Mouse (Mus musculus): ENCODE results near the gene Gm2663.
"Not testable (repeated sequence)": the region's sequence is repeated elsewhere in the genome, so short reads cannot be mapped to it uniquely, and the experiment has no call there.

The Gm2663 gene

GRCm38 (mm10) chr6:40999379-40999778, at the start of gene Gm2663:
Gene Gm2663 (minus strand): TSS chr6:40999479.
- not testable (repeated sequence) for DNase-seq (ENCODE audit: low spot score)

GRCm38 (mm10) chr6:41048602-41049001, 49.3 kb upstream of the Gm2663 start:
- no peak for DNase-seq (ENCODE audit: low spot score)

- DNase-seq (ENCODE audit: low spot score) = no peak
Measured at GRCm38 (mm10) chr6:41047961-41048360, 48.7 kb upstream of the Gm2663 start.

- DNase-seq (ENCODE audit: low spot score) = no peak
Measured at GRCm38 (mm10) chr6:41047202-41047601, 47.9 kb upstream of the Gm2663 start.

GRCm38 (mm10) chr6:41046553-41046952, 47.3 kb upstream of the Gm2663 start:
- no peak for DNase-seq (ENCODE audit: low spot score)

GRCm38 (mm10) chr6:41044753-41045152, 45.5 kb upstream of the Gm2663 start:
- no peak for DNase-seq (ENCODE audit: low spot score)

- DNase-seq (ENCODE audit: low spot score) = no peak
Measured at GRCm38 (mm10) chr6:41044314-41044713, 45.0 kb upstream of the Gm2663 start.

- DNase-seq (ENCODE audit: low spot score) = no peak
Measured at GRCm38 (mm10) chr6:41035409-41035808, 36.1 kb upstream of the Gm2663 start, which contains the start of gene 2210010C04Rik. Gene 2210010C04Rik (minus strand): TSS chr6:41035509.

- DNase-seq (ENCODE audit: low spot score) = no peak
Measured at GRCm38 (mm10) chr6:41032802-41033201, 33.5 kb upstream of the Gm2663 start.

GRCm38 (mm10) chr6:41032231-41032630, 33.0 kb upstream of the Gm2663 start:
- DNase-seq (ENCODE audit: low spot score) = no peak

- no peak for DNase-seq (ENCODE audit: low spot score)
Measured at GRCm38 (mm10) chr6:41030821-41031220, 31.5 kb upstream of the Gm2663 start.

- DNase-seq (ENCODE audit: low spot score) = no peak
Measured at GRCm38 (mm10) chr6:41027053-41027452, 27.8 kb upstream of the Gm2663 start.

GRCm38 (mm10) chr6:41025873-41026650, 26.8 kb upstream of the Gm2663 start:
- DNase-seq (ENCODE audit: low spot score) = no peak

GRCm38 (mm10) chr6:41019140-41019539, 19.9 kb upstream of the Gm2663 start:
- DNase-seq (ENCODE audit: low spot score) = no peak

- DNase-seq (ENCODE audit: low spot score) = no peak
Measured at GRCm38 (mm10) chr6:41018629-41019028, 19.4 kb upstream of the Gm2663 start.

GRCm38 (mm10) chr6:41015065-41015464, 15.8 kb upstream of the Gm2663 start:
- no peak for DNase-seq (ENCODE audit: low spot score)

- not testable (repeated sequence) for DNase-seq (ENCODE audit: low spot score)
Measured at GRCm38 (mm10) chr6:40964454-40964853, 34.8 kb downstream of the Gm2663 start, which contains the start of gene 1810009J06Rik. Gene 1810009J06Rik (plus strand): TSS chr6:40964754.

GRCm38 (mm10) chr6:40953716-40954115, 45.6 kb downstream of the Gm2663 start:
- DNase-seq (ENCODE audit: low spot score) = no peak

GRCm38 (mm10) chr6:40951770-40952169, 47.5 kb downstream of the Gm2663 start, which contains the start of gene Gm4744:
Gene Gm4744 (minus strand): TSS chr6:40951870.
- DNase-seq (ENCODE audit: low spot score) = no peak
